Mouse (Mus musculus): ENCODE results near the gene 5730455P16Rik.

DNA sequence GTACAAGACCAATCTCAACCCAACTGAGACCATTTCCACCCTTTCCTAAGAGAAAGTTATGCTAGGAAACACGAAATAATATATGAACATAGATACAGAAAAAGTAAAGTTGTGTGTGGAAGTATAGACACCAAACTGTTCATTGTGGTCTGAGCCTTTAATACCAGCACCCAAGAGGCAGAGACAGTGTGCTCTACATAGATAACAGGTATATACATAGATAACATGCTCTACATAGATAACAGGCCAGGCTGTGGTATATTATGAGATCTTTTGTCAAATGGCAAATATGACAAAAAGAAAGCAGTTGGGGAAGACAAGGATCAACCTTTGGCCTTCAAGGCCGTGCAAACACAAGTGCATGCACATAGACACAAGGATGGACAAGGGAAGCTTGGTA is 32.5 kb upstream of the 5730455P16Rik start:
- TF ChIP-seq POLR2A (IDR thresholded peaks at IDR 0.05; ENCODE audit: low read depth, low read length) = no peak
- no peak for TF ChIP-seq POLR2AphosphoS2 (IDR thresholded peaks at IDR 0.05; ENCODE audit: low read depth, low read length)
- TF ChIP-seq NELFE (IDR thresholded peaks at IDR 0.05; ENCODE audit: low read depth, low read length) = no peak
- no peak for TF ChIP-seq CTCF (conservative IDR thresholded peaks at IDR 0.05 in 1 of 2, IDR thresholded peaks at IDR 0.05 in 1 of 2; ENCODE audit: low read depth in 2 of 2, low read length in 2 of 2)

Measured in CH12.LX (cell line).